Mouse (Mus musculus) embryonic fibroblast, embryonic 13.5 days (primary cell): Measurements from ENCODE around the gene Pdcd4.

Experiments
- CTCF ChIP-seq: IDR thresholded peaks from 2 replicates; pipeline ENCODE4 v1.5.1; 2011; ENCODE audit warnings: mild to moderate bottlenecking, control low read depth, low read length, moderate library complexity, borderline replicate concordance; ENCODE audit not compliant: insufficient read depth
- POLR2A ChIP-seq: IDR thresholded peaks from 2 replicates; pipeline ENCODE4 v1.6.1; 2011; ENCODE audit warnings: low read depth, mild to moderate bottlenecking, control low read depth, low read length, moderate library complexity

GRCm38 (mm10) chr19:53891569-53891968 is 462 bp upstream of the Pdcd4 start:
- TF ChIP-seq CTCF: no peak
- no peak for TF ChIP-seq POLR2A
